Mouse (Mus musculus): Measurements from ENCODE around the gene Poldip2. TPM values are rescaled to one million over a fixed set of nuclear protein-coding genes. Genes with fewer than 3 reads are reported as not detected.

Gene Poldip2
- total RNA-seq, 2 experiments from 2014 or later, result 152 to 154 TPM

DNA sequence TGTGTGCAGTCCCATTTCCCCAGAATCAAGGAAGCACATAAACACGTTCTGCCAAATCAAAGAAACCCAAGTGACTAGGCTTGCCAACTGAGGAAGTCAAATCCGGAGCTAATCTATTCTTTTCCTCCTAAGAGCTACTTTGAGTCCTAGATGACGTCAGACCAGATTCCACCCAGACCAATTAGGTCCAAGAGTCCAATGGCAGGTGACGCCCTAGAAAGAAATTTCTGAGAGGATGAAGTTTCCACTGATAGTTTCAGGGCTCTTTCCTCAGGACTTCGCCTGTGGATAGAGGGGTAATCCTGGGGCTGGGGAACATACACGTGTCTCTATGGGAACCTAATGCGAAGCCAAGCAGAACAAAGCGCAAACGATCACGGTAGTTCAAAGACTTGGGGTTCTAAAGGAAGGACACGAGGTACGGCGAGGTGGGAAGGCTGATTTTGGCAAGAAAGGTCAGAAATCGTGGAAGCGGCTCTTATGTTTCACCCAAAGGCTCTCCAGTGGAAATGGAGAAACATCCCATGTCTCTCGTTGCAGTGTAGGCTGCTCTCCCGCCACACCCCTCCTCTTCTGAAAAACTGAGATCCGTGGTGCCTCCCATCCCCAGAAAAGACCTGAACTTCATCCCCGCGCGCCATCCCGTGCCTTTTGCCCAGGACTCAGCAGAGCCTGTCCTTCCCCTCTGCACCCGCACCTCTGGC lies 23.5 kb downstream of the Poldip2 start:
- intact Hi-C loops (cut with DNase I), result no loop called here

GRCm38 (mm10) chr11:78536080-78536689 lies 24.2 kb downstream of the Poldip2 start, which contains the start of the genes Tnfaip1 and Ift20:
Tnfaip1 (minus strand) TSS chr11:78536332.
Ift20 (plus strand) TSS chr11:78536361.
- intact Hi-C loops (cut with DNase I), result no loop called here
- peak; percentile 97 for DNase-seq (ENCODE audit: low spot score)

More for the DNA sequence above, 23.5 kb downstream of the Poldip2 start:
- DNase-seq (ENCODE audit: low spot score), result peak; percentile 29

DNA sequence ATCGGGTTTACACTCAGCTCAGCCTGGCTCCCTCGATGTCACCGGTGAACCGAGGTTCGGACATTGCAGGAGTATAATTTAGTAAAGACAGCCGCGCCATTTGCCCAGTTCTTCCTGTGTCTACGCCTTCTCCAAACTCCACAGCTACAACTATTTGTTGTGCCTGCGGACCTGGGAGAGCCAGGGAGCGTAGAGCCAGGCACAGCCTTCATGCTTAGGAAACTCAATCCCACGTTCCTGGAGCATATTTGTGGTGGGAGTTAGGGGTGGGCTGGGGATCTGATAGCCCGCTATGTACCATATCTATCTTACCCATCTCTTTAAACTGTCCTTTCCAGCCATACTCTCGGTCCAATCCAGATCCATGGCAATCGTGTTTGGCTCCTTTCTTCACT lies 24.7 kb downstream of the Poldip2 start:
- no peak for DNase-seq (ENCODE audit: low spot score)
- intact Hi-C loops (cut with DNase I), result no loop called here

DNA sequence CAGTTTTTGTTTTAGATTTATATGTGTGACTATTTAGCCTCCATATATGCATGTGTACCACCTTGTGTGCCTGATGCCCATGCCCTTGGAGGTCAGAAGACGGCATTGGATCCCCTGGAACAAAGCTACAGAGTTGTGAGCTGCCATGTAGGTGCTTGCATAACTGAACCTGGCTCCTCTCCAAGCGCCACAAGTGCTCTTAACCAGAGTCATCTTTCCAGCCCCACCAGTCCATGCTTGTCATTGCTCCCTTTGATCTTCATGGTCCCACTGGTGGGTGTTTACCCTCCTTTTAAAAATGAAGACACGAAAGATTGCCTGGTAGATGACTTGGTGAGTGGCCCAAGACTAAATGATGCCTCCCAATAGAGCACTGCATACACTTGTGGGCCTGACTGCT lies 28.4 kb downstream of the Poldip2 start:
- DNase-seq (ENCODE audit: low spot score), result no peak
- intact Hi-C loops (cut with DNase I), result no loop called here

DNA sequence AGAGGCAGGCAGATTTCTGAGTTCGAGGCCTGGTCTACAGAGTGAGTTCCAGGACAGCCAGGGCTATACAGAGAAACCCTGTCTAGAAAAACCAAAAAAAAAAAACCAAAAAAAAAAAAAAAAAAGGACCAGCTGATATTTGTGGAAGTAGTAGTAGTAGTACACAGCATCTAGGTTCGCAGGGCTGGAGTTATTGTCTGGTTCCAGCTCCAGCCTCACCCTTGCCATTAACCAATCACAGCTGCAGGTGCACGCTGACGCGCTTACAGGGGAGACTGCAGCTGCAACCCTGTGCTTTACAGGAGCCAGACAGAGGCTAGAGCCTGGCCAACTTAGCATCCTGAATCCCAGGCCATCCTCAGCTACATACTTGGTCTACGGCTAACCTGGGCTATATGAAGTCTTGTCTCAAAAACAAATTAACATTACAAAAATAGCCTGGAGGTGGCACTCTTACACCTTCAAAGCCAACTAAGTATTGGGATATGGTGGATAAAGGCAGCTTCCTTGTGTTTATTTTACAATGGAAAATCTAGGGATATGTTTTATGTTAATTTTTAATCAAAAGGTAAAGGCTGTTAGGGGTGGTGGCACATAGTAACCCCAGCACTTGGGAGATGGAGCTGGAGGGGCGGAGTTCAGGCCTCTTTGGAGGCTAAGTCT lies 32.6 kb downstream of the Poldip2 start:
- intact Hi-C loops (cut with DNase I), result no loop called here

DNA sequence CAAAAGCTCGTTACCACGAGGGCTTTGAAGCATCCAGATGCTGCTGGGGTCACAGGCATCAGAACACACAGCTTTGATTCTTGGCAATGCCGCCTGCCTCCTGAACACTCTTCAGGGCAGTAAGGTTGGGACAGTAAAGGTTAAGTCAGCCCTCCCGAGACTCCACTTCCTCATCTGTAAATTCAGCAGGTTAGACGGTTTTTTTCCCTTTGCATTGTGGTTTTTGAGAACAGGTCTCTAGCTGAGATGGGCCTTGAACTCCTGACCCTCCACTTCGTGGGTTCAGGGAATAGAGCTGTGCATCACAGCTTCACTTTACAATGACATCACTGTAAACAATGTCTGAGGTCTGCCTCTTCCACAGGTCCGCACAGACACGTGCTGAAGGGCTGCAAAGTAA lies 33.2 kb downstream of the Poldip2 start:
- DNase-seq (ENCODE audit: low spot score), result no peak

More for the DNA sequence above, 32.6 kb downstream of the Poldip2 start:
- no peak for DNase-seq (ENCODE audit: low spot score)

DNA sequence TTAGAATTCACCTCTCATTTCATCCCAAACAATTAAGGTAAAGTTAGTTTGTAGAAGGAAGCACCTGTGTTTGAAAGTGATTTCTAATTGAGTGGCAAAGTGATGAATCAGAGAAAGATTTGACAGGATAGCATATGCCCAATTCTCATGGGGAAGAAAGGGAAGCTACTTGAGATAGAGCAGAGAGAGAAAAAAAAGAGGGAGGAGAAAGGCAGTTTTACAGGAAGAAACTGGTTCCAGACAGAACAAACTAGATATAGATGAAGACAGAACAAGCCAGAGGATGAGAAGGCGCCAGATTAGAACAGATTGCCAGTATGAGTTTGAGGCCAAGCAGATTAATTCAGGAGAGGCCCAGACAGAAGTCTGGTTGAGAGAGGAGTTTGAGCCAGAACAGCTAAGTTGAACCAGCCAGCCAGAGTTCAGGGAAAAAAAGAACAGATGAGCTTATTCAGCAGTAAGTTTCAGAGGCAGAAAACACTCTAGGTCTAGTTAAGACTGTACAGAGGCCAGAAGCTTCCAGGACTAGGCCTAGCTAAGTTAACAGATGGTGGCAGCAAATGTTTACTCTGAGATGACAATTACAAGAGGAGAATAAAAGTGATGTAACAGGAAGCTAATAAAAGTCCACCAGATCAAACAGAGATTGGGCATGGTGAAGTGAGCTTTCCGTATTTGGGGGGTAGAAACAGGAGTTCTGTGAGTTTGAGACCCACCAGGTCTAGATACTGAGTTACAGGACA lies 35.9 kb downstream of the Poldip2 start:
- DNase-seq (ENCODE audit: low spot score), result no peak
- intact Hi-C loops (cut with DNase I), result no loop called here

More for the DNA sequence above, 33.2 kb downstream of the Poldip2 start:
- intact Hi-C loops (cut with DNase I), result no loop called here

- no peak for DNase-seq (ENCODE audit: low spot score)
- intact Hi-C loops (cut with DNase I), result no loop called here
Observed at GRCm38 (mm10) chr11:78549491-78549987, 37.5 kb downstream of the Poldip2 start.

GRCm38 (mm10) chr11:78550168-78551058 lies 38.4 kb downstream of the Poldip2 start, which contains the start of gene Tmem97:
Tmem97 (minus strand) TSS chr11:78550777.
- intact Hi-C loops (cut with DNase I), result loop anchor here (10.0 kb wide), 1 partner anchor 374 kb away; the partner anchor contains the start of gene Nos2
- DNase-seq (ENCODE audit: low spot score), result peak; percentile 94

GRCm38 (mm10) chr11:78551059-78551398 lies 39.0 kb downstream of the Poldip2 start:
- DNase-seq (ENCODE audit: low spot score), result no peak
- intact Hi-C loops (cut with DNase I), result loop anchor here (10.0 kb wide), 1 partner anchor 374 kb away; the partner anchor contains the start of gene Nos2

GRCm38 (mm10) chr11:78555623-78556022 lies 43.6 kb downstream of the Poldip2 start:
- intact Hi-C loops (cut with DNase I), result loop anchor here (10.0 kb wide), 1 partner anchor 369 kb away; the partner anchor contains the start of gene Nos2
- DNase-seq (ENCODE audit: low spot score), result no peak

DNA sequence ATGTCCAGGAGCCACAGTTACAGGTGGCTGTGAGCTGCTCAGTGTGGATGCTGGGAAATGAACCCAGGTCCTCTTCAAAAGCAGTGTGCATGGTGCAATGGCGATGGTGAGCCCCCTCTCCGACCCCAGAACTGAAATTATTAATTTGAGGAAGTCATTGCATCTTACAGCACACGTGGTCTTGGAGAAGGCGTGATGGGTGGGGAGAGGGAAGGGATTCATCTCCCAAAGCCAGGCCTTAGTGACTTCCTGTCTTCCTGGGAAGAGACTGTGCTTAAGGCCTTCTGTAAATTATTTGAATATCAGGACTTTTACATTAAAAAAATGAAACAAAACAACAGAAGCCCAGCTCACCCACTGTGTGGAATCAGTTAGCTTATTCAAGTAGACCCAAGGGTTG lies 44.1 kb downstream of the Poldip2 start:
- no peak for DNase-seq (ENCODE audit: low spot score)
- intact Hi-C loops (cut with DNase I), result loop anchor here (10.0 kb wide), 1 partner anchor 369 kb away; the partner anchor contains the start of gene Nos2

DNA sequence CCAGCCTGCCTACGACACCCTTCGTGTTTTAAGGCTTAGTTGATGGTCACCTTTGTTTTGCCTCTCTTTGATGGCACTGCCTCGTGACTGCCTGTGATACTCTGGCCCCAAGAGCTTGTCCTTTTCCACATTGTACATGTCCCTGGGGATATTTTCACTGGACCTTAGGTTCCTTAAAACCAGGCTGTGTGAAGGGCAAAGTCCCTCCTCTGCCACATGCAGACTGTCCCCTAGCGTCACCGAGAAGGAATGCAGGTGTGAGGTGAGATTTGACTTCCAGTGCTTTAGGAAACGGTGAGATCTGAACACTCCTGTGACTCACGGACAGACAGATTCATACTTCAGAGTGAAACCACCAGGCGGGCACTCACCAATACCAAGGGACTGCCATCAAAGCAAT lies 45.2 kb downstream of the Poldip2 start:
- intact Hi-C loops (cut with DNase I), result loop anchor here (10.0 kb wide), 1 partner anchor 368 kb away; the partner anchor contains the start of gene Nos2
- DNase-seq (ENCODE audit: low spot score), result no peak

DNA sequence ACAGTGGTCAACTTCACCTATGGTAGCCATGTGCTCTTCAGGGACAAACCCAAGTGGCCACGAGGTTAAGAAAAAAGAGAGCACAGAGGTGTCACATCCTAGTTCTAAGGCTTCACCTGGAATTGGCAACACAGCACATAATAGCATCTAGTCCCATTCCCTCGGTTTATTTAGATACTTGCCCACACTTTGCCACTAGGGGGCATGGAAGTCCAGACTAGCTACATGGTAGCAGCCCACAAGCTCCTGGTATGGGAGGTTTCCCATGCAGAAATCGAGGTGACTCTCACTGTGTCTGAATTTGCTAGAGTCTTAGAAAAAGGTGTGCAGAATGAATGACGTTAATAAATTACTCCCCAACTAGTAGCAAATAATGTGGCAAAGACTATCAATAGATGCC lies 48.5 kb downstream of the Poldip2 start:
- intact Hi-C loops (cut with DNase I), result loop anchor here (2.0 to 10.0 kb wide), 3 partner anchors 137 to 394 kb away; partner anchors contain the start of gene Nlk
- peak; percentile 24 for DNase-seq (ENCODE audit: low spot score)

DNA sequence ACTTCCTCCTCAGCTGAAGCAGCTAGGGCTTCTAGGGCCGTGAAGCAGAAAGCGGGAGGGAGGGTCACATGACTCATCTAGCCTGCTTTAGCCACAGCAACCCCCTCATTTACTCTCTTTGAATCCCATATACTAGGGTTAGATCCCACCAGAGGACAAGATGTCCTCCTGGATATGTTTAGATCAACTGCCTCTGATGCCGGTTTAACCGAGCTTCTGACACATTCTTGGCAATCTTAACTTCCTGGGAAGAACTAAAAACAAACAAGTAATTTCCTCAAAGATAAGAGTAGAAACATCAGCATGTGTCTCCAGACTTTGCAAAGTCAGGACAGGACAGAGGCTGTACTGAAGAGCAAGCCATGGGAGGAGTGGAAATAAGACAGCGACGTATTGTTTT lies 54.8 kb downstream of the Poldip2 start:
- intact Hi-C loops (cut with DNase I), result loop anchor here (10.0 kb wide), 1 partner anchor 388 kb away; no protein-coding TSS in a partner anchor
- DNase-seq (ENCODE audit: low spot score), result peak; percentile 28

- intact Hi-C loops (cut with DNase I), result loop anchor here (10.0 kb wide), 1 partner anchor 387 kb away; no protein-coding TSS in a partner anchor
- no peak for DNase-seq (ENCODE audit: low spot score)
Observed at GRCm38 (mm10) chr11:78567614-78568013, 55.6 kb downstream of the Poldip2 start.

GRCm38 (mm10) chr11:78568827-78569226 lies 56.8 kb downstream of the Poldip2 start:
- intact Hi-C loops (cut with DNase I), result loop anchor here (10.0 kb wide), 1 partner anchor 386 kb away; no protein-coding TSS in a partner anchor
- DNase-seq (ENCODE audit: low spot score), result no peak

- intact Hi-C loops (cut with DNase I), result loop anchor here (10.0 kb wide), 1 partner anchor 385 kb away; no protein-coding TSS in a partner anchor
- no peak for DNase-seq (ENCODE audit: low spot score)
Observed at GRCm38 (mm10) chr11:78569806-78570205, 57.8 kb downstream of the Poldip2 start.

Measured in heart, postnatal 25 days (tissue).